Mouse (Mus musculus): ENCODE data around the gene Dtnb. TPM values are rescaled to one million over a fixed set of nuclear protein-coding genes. Genes with fewer than 3 reads are reported as not detected.

Dtnb gene
- polyA plus RNA-seq, 1 experiment from 2014 or later: 41.1 TPM

DNA sequence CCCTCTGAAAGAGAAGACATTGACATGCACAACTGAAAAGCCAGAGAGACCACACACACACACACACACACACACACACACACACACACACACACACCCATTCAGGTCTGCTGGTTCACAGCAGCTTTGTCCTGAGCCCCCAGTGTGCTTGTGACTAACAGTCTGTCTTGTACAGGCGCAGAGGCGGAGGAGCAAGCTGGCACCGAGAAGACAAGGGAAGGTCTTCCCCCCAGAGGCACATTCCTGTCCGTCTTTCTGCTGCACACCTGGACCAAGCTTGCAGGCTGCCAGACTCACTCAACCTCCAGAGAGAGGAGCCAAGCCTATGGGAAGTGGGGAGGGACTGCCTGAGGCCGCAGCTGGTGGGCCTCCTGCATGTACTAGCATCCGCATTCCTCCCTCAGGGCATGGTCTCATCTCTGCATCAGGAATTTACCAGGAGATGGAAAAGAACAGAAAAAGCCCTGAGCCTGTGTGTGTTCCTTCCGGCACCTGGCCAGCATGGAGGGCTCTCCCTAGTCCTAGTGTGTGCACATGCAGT is 208.8 kb downstream of the Dtnb start:
- Histone ChIP-seq H3K4me2 (peak overlapping the region; percentile 35), H3K36me3 (ENCODE audit: insufficient read depth) (no peaks in the 10 kb centered on the region), H3K9ac (no peak overlapping the region; the same call in 1 of the 2 replicates), H3K4me3 (ENCODE audit: low read depth, low read length) (no peak overlapping the region), H3K27me3 (ENCODE audit: insufficient read depth, low read length) (no peaks in the 10 kb centered on the region), H3K9me3 (ENCODE audit: low read depth, low read length) (no peaks in the 10 kb centered on the region), H3K4me1 (ENCODE audit: insufficient read depth) (peaks cover 63% of the 10 kb centered on the region), H3K27ac (ENCODE audit: low read depth) (peak overlapping the region; percentile 98)
- DNase-seq (peak; percentile 71), ATAC-seq (ENCODE audit: insufficient read depth) (peak; percentile 53)
- no peak for TF ChIP-seq CTCF (IDR thresholded peaks at IDR 0.05; ENCODE audit: low read depth)
- 9% methylated on average over 7 of the region's 7 CpGs for WGBS

DNA sequence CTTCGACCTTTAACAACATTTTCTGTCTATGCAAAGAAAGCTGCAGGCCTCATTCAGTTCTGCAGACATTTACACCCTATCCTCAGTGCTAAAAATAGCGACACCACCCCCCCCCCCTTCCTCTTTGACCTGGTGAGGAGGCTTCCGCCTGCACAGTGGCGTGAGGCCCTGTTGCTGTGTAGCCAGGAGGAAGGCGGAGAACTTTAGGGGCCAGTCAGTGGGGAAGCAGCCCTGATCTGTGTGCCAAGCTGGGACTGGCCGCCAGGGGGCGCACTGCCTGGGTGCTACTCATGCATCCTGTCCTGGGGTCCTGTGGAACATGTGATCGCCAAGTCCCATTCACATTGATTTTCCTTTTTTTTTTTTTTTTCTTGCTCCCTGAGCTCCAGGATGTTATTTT is 209.3 kb downstream of the Dtnb start:
- 1% methylated on average over 8 of the region's 8 CpGs for WGBS
- H3K9ac ChIP-seq: no peak overlapping the region; the same call in 1 of the 2 replicates
- no peaks in the 10 kb centered on the region for H3K27me3 ChIP-seq (ENCODE audit: insufficient read depth, low read length)
- ATAC-seq (ENCODE audit: insufficient read depth) (peak; percentile 84), DNase-seq (peak; percentile 95)
- H3K27ac ChIP-seq (ENCODE audit: low read depth): peak overlapping the region; percentile 98
- peak overlapping the region; percentile 35 for H3K4me2 ChIP-seq
- H3K4me3 ChIP-seq (ENCODE audit: low read depth, low read length): no peak overlapping the region
- no peaks in the 10 kb centered on the region for H3K36me3 ChIP-seq (ENCODE audit: insufficient read depth)
- H3K4me1 ChIP-seq (ENCODE audit: insufficient read depth): peaks cover 63% of the 10 kb centered on the region
- peak; percentile 99 for TF ChIP-seq CTCF (IDR thresholded peaks at IDR 0.05; ENCODE audit: low read depth)
- no peaks in the 10 kb centered on the region for H3K9me3 ChIP-seq (ENCODE audit: low read depth, low read length)

DNA sequence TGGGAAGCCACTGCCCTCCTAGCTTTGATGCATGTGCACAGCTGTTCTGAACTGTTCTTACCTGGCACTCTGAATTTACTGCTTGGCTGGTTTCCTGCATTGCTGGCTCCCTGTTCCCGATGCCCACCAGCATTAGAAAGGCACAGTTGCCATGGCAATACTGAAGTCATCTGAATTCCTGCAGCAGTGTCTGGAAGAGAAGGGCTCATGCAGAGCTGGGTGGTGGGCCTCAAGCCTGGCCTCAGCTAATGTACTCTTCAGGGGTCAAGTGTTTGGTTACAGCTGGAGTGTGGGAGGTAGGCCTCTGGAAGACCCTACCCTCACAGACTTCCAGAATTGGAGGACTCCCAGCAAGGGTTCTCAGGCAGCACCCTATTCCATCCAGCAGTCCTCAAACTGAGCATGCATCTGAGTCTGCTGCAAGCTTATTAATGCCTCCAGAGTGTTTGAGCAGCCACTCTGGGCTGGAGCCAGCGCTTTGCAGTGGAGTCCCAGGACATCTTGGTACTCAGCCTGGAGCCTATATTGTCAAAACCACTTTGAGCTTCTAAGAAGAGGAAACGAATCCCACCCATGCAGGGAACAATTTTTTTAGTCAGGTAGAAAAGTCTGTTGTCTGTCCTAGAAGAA is 211.1 kb downstream of the Dtnb start:
- H3K9me3 ChIP-seq (ENCODE audit: low read depth, low read length): no peaks in the 10 kb centered on the region
- peaks cover 65% of the 10 kb centered on the region for H3K4me1 ChIP-seq (ENCODE audit: insufficient read depth)
- peak overlapping the region; percentile 81 for H3K27ac ChIP-seq (ENCODE audit: low read depth)
- DNase-seq (peak; percentile 57), ATAC-seq (ENCODE audit: insufficient read depth) (no peak)
- no peaks in the 10 kb centered on the region for H3K27me3 ChIP-seq (ENCODE audit: insufficient read depth, low read length)
- H3K36me3 ChIP-seq (ENCODE audit: insufficient read depth): no peaks in the 10 kb centered on the region
- 37% methylated on average over 3 of the region's 3 CpGs for WGBS
- H3K4me2 ChIP-seq: no peak overlapping the region
- TF ChIP-seq CTCF (IDR thresholded peaks at IDR 0.05; ENCODE audit: low read depth): no peak
- H3K9ac ChIP-seq: no peak overlapping the region
- H3K4me3 ChIP-seq (ENCODE audit: low read depth, low read length): no peak overlapping the region

DNA sequence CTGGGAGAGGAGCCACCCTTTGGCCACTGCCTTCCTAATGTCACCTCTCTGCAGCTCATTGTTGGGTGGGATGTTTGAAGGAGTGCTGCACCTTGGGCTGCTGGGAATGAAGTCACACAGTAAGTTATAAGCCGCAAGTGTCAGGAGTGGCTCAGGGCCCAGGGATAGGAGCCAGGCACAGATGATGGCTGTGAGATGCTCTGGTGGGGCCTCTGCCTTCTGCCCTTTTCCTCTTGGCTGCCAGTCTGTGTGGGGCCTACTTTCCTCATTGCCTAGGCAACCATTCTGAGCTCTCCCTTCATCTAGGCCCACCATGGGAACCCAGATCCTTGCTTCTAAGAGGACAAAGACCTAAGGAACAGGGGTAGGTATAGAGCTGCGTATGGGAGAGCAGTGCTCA is 212.1 kb downstream of the Dtnb start:
- DNase-seq (peak; percentile 32), ATAC-seq (ENCODE audit: insufficient read depth) (no peak)
- Histone ChIP-seq H3K4me2 (no peak overlapping the region), H3K27ac (ENCODE audit: low read depth) (peak overlapping the region; percentile 63; the same call in 1 of the 2 replicates), H3K9ac (no peak overlapping the region), H3K36me3 (ENCODE audit: insufficient read depth) (no peaks in the 10 kb centered on the region), H3K27me3 (ENCODE audit: insufficient read depth, low read length) (no peaks in the 10 kb centered on the region), H3K4me3 (ENCODE audit: low read depth, low read length) (no peak overlapping the region), H3K9me3 (ENCODE audit: low read depth, low read length) (no peaks in the 10 kb centered on the region), H3K4me1 (ENCODE audit: insufficient read depth) (peaks cover 68% of the 10 kb centered on the region)
- no peak for TF ChIP-seq CTCF (IDR thresholded peaks at IDR 0.05; ENCODE audit: low read depth)
- 65% methylated on average over 2 of the region's 2 CpGs for WGBS

DNA sequence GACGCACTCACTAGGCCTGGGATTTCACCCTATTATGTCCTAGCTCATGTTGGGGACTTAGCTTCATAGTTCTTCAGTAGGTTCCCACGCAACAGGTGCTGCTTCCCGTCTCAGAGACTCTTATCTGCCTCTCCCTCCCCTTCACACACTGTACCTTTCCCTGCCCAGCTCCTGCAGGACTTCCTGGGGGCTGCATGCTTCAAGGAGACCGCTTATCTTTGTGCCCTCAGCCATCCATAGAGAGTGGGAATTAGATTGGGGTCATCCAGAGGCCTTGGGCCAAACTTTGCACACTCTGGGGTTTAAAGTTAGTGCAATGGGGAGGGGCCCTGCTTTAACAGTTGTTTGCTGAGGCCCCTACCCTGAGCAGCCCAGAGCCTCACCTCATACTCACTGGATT is 212.5 kb downstream of the Dtnb start:
- no peak overlapping the region for H3K4me3 ChIP-seq (ENCODE audit: low read depth, low read length)
- 46% methylated on average over 4 of the region's 4 CpGs for WGBS
- peak; percentile 24 for DNase-seq
- no peaks in the 10 kb centered on the region for H3K36me3 ChIP-seq (ENCODE audit: insufficient read depth)
- ATAC-seq (ENCODE audit: insufficient read depth): no peak
- H3K4me1 ChIP-seq (ENCODE audit: insufficient read depth): peaks cover 68% of the 10 kb centered on the region
- H3K9me3 ChIP-seq (ENCODE audit: low read depth, low read length): no peaks in the 10 kb centered on the region
- no peak overlapping the region for H3K4me2 ChIP-seq
- no peak for TF ChIP-seq CTCF (IDR thresholded peaks at IDR 0.05; ENCODE audit: low read depth)
- no peak overlapping the region for H3K9ac ChIP-seq
- H3K27me3 ChIP-seq (ENCODE audit: insufficient read depth, low read length): no peaks in the 10 kb centered on the region
- peak overlapping the region; percentile 63 for H3K27ac ChIP-seq (ENCODE audit: low read depth)

DNA sequence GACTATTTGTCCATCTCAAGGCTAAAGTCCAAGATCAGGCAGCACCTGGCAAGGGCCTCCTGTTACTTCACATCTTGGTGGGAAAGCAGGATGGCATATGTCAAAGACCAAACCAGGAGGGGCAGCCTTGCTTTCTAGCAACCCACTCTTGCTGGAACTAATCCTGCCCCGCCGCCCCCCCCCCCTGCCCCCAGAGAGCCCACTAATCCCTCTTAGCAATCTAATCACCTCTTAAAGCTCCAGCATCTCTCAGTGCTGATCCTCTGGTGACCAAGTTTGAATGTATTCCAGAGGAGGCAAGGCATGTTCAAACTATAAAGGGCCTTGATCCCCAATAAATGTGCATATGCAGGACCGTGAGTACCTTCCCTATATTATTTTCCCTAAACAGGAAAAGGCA is 214.9 kb downstream of the Dtnb start:
- no peaks in the 10 kb centered on the region for H3K9me3 ChIP-seq (ENCODE audit: low read depth, low read length)
- 47% methylated on average over 3 of the region's 3 CpGs for WGBS
- H3K4me1 ChIP-seq (ENCODE audit: insufficient read depth): peaks cover 48% of the 10 kb centered on the region
- no peaks in the 10 kb centered on the region for H3K36me3 ChIP-seq (ENCODE audit: insufficient read depth)
- no peak overlapping the region for H3K4me2 ChIP-seq
- H3K4me3 ChIP-seq (ENCODE audit: low read depth, low read length): no peak overlapping the region
- H3K27ac ChIP-seq (ENCODE audit: low read depth): peak overlapping the region; percentile 88
- TF ChIP-seq CTCF (IDR thresholded peaks at IDR 0.05; ENCODE audit: low read depth): no peak
- no peak for ATAC-seq (ENCODE audit: insufficient read depth)
- H3K27me3 ChIP-seq (ENCODE audit: insufficient read depth, low read length): no peaks in the 10 kb centered on the region
- no peak for DNase-seq
- no peak overlapping the region for H3K9ac ChIP-seq

DNA sequence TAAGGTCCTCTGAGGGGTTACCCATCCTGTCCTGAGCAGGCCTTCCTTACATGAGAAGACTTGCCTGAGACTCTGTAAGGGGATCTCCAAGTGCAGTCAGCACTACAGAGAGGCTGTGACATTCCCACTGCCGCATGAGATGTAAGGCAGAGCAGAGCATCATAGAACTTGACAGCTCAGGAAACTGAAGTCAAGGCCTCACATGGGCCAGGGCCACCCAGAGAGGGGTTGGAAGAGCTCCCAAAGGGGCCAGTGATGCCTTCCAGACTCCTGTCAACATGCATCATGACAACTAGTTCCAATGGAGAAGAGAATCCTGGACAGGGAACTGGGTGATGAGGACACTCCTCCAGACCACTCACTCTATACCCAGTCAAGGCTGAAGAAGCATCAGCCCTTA is 215.4 kb downstream of the Dtnb start:
- Histone ChIP-seq H3K36me3 (ENCODE audit: insufficient read depth) (no peaks in the 10 kb centered on the region), H3K4me3 (ENCODE audit: low read depth, low read length) (no peak overlapping the region), H3K27ac (ENCODE audit: low read depth) (peak overlapping the region; percentile 88), H3K4me1 (ENCODE audit: insufficient read depth) (peaks cover 44% of the 10 kb centered on the region), H3K4me2 (peak overlapping the region; percentile 32), H3K27me3 (ENCODE audit: insufficient read depth, low read length) (no peaks in the 10 kb centered on the region), H3K9me3 (ENCODE audit: low read depth, low read length) (no peaks in the 10 kb centered on the region), H3K9ac (no peak overlapping the region)
- no peak for TF ChIP-seq CTCF (IDR thresholded peaks at IDR 0.05; ENCODE audit: low read depth)
- WGBS: 28% methylated on average over 1 of the region's 1 CpGs
- ATAC-seq (ENCODE audit: insufficient read depth): peak; percentile 60
- peak; percentile 91 for DNase-seq
